Mouse (Mus musculus): ENCODE results near the gene Sppl2c.

DNA sequence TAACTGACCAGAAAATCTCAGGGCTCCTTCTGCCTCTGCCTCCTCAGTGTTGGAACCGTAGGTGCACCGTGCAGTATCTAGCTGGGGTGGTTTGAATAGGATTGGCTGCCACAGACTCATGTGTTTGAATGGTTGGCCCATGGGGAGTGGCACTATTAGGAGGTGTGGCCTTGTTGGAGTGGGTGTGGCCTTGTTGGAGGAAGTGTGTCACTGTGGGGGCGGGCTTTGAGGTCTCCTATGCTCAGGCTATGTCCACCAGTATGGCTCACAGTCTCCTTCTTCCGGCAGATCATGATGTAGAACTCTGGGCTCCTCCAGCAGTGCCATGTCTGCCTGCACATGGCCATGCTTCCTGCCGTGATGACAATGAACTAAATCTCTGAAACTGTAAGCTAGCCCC lies 35.6 kb downstream of the Sppl2c start:
- no peak for TF ChIP-seq POLR2AphosphoS5 (IDR thresholded peaks at IDR 0.05; ENCODE audit: borderline replicate concordance, low read depth, low read length)
- no peak for TF ChIP-seq MXI1 (IDR thresholded peaks at IDR 0.05; ENCODE audit: low read depth, low read length)
- TF ChIP-seq ZNF384 (IDR thresholded peaks at IDR 0.05; ENCODE audit: low read depth, low read length) = no peak
- TF ChIP-seq CTCF (IDR thresholded peaks at IDR 0.05 in 2 of 3, conservative IDR thresholded peaks at IDR 0.05 in 1 of 3; ENCODE audit: control insufficient read depth in 1 of 3, insufficient read depth in 1 of 3, low read depth in 2 of 3, low read length in 3 of 3, poor library complexity in 1 of 3, severe bottlenecking in 1 of 3) = no peak
- no peak for TF ChIP-seq ZMIZ1 (IDR thresholded peaks at IDR 0.05; ENCODE audit: low read depth, low read length)
- no peak for TF ChIP-seq USF2 (IDR thresholded peaks at IDR 0.05; ENCODE audit: borderline replicate concordance in 1 of 2, insufficient read depth in 1 of 2, low read depth in 1 of 2, low read length in 2 of 2)
- no peak for TF ChIP-seq NRF1 (IDR thresholded peaks at IDR 0.05; ENCODE audit: insufficient read depth, low read depth, low read length, poor library complexity, severe bottlenecking)
- no peak for TF ChIP-seq JUND (IDR thresholded peaks at IDR 0.05; ENCODE audit: low read depth, low read length)
- no peak for TF ChIP-seq POLR2A (IDR thresholded peaks at IDR 0.05; ENCODE audit: control insufficient read depth in 1 of 2, insufficient read depth in 1 of 2, low read depth in 1 of 2, low read length in 2 of 2, poor library complexity in 1 of 2)
- no peak for TF ChIP-seq USF1 (IDR thresholded peaks at IDR 0.05; ENCODE audit: low read depth, low read length)

Data from MEL (cell line).